Mouse (Mus musculus) stomach, postnatal 0 days (tissue): Measurements from ENCODE around the gene Tnik.

ENCODE experiments used
- CTCF ChIP-seq: IDR thresholded peaks from 2 replicates; pipeline ENCODE4 v1.5.1; 2016; ENCODE audit warnings: antibody characterized with exemption, low read depth, mild to moderate bottlenecking, moderate library complexity
- EP300 ChIP-seq: optimal IDR thresholded peaks from 2 replicates; pipeline ENCODE3; 2016; ENCODE audit warnings: antibody characterized with exemption

GRCm38 (mm10) chr3:28333869-28334268 lies 70.9 kb downstream of the Tnik start:
- TF ChIP-seq CTCF: no peak
- TF ChIP-seq EP300: no peak
